Mouse (Mus musculus) urinary bladder, adult 2 months (tissue): ENCODE results near the gene Zfp952. TPM values are rescaled to one million over a fixed set of nuclear protein-coding genes. Genes with fewer than 3 reads are reported as not detected.

Experiments used
- polyA plus RNA-seq: library from polyadenylated mRNA; depleted of rRNA; stranded (reverse); fragments of >200 nt; gene quantifications from 2 replicates; pipeline ENCODE4 v1.2.3, GENCODE M21; 2012; rRNA removed

Zfp952 gene
- polyA plus RNA-seq, 1 experiment, result 8.0 TPM

Other genes starting within 250 kb of the Zfp952 start
- gene Zfp871, start 204.8 kb upstream of the Zfp952 start, polyA plus RNA-seq, result 20.1 and 22.0 TPM in 2 replicates
- 4.5 and 5.2 TPM in 2 replicates for gene Zfp811, start 183.2 kb upstream of the Zfp952 start, polyA plus RNA-seq
- gene Zfp799, start 162.9 kb upstream of the Zfp952 start, polyA plus RNA-seq, result 5.5 and 7.2 TPM in 2 replicates
- gene Zfp870, start 101.5 kb upstream of the Zfp952 start, polyA plus RNA-seq, result 3.6 and 4.8 TPM in 2 replicates
- gene Cyp4f14, start 75.8 kb upstream of the Zfp952 start, polyA plus RNA-seq, result 0.10 and 0.12 TPM in 2 replicates
- gene Cyp4f13, start 45.7 kb upstream of the Zfp952 start, polyA plus RNA-seq, result 66.3 and 73.1 TPM in 2 replicates
- gene Zfp472, start 27.3 kb upstream of the Zfp952 start, polyA plus RNA-seq, result 5.3 and 6.5 TPM in 2 replicates
- gene Zfp763, start 40.3 kb downstream of the Zfp952 start, polyA plus RNA-seq, result 4.9 and 5.1 TPM in 2 replicates
- gene 4921501E09Rik, start 74.9 kb downstream of the Zfp952 start, polyA plus RNA-seq, result not detected in 2 replicates
- gene Zfp563, start 96.2 kb downstream of the Zfp952 start, polyA plus RNA-seq, result 4.7 and 5.5 TPM in 2 replicates
- gene Morc2b, start 146.6 kb downstream of the Zfp952 start, polyA plus RNA-seq, result 0.04 and 0.07 TPM in 2 replicates
- not detected in 2 replicates for gene Olfr55, start 175.3 kb downstream of the Zfp952 start, polyA plus RNA-seq
- not detected in 2 replicates for gene Olfr239, start 198.2 kb downstream of the Zfp952 start, polyA plus RNA-seq
- gene Olfr1564, start 228.6 kb downstream of the Zfp952 start, polyA plus RNA-seq, result 0.09 and 0.22 TPM in 2 replicates